Mouse (Mus musculus) limb, embryonic 14.5 days (tissue): ENCODE measurements at regions not wholly inside any gene's neighbourhood (a gene's known extent, or its start where the extent isn't known, plus 50 kb on each side); places are given as distances from the start of the nearest gene placed in this dataset.
A peak's percentile ranks its signal among the peaks of the same experiment; 100 is the strongest.

ENCODE experiments used
- ATAC-seq: fragments of 200-750 bp; cut with Nextera tagmentation; 2 replicates; pipeline ENCODE4 v1.8.0; 2017; ENCODE audit warnings: low read depth, moderate number of reproducible peaks, moderate TSS enrichment; ENCODE audit not compliant: low FRiP score
- DNase-seq: peaks from one replicate; pipeline ENCODE4 v3.0.0-alpha.2; 2015; ENCODE audit warnings: low spot score
- H3K27ac ChIP-seq: fragments of 300-500 bp; sonication (generic); replicated peaks from 2 replicates; pipeline ENCODE4 v1.5.1; 2014; ENCODE audit warnings: low read depth, mild to moderate bottlenecking, low read length, moderate library complexity, mixed read lengths
- H3K27me3 ChIP-seq: fragments of 300-500 bp; sonication (generic); 2 replicates; pipeline ENCODE4 v1.6.1; 2014; ENCODE audit warnings: low read length, mixed read lengths; ENCODE audit not compliant: control insufficient read depth, insufficient read depth
- H3K36me3 ChIP-seq: fragments of 300-500 bp; sonication (generic); 2 replicates; pipeline ENCODE4 v1.6.1; 2014; ENCODE audit warnings: mild to moderate bottlenecking, low read length, moderate library complexity, mixed read lengths; ENCODE audit not compliant: control insufficient read depth, insufficient read depth
- H3K4me1 ChIP-seq: fragments of 300-500 bp; sonication (generic); 2 replicates; pipeline ENCODE4 v1.6.1; 2014; ENCODE audit warnings: antibody characterized with exemption, low read length, mixed read lengths; ENCODE audit not compliant: control insufficient read depth, insufficient read depth
- H3K4me2 ChIP-seq: fragments of 300-500 bp; sonication (generic); replicated peaks from 2 replicates; pipeline ENCODE4 v1.6.1; 2014; ENCODE audit warnings: low read depth, mild to moderate bottlenecking, low read length, moderate library complexity; ENCODE audit not compliant: severe bottlenecking
- H3K4me3 ChIP-seq: fragments of 300-500 bp; sonication (generic); replicated peaks from 2 replicates; pipeline ENCODE4 v1.5.1; 2014; ENCODE audit warnings: low read length
- H3K9ac ChIP-seq: fragments of 300-500 bp; sonication (generic); 2 replicates; pipeline ENCODE4 v1.6.1; 2014; ENCODE audit warnings: mild to moderate bottlenecking, low read depth, low read length, moderate library complexity; ENCODE audit not compliant: severe bottlenecking
- H3K9me3 ChIP-seq: fragments of 300-500 bp; sonication (generic); 2 replicates; pipeline ENCODE4 v1.6.1; 2016; ENCODE audit warnings: low read length; ENCODE audit not compliant: control insufficient read depth
- POLR2A ChIP-seq: fragments of 200-500 bp; IDR thresholded peaks from 2 replicates; pipeline ENCODE4 v1.8.0; 2012; ENCODE audit warnings: inconsistent platforms, mild to moderate bottlenecking, moderate library complexity, borderline replicate concordance; ENCODE audit not compliant: insufficient read depth, insufficient read length; ENCODE audit errors: extremely low read depth
- WGBS: fragments of 180-500 bp; shearing (Covaris S2); extraction: QIAGEN DNeasy Blood & Tissue Kit; methylation state at CpG from one replicate; pipeline ENCODE4 v1.1.7; 2014; 5-methylcytosine and 5-hydroxymethylcytosine counted together

- no peak for DNase-seq
- H3K4me3 ChIP-seq, result no peak overlapping the region
- no peaks in the 10 kb centered on the region for H3K9me3 ChIP-seq
- no peaks in the 10 kb centered on the region for H3K4me1 ChIP-seq
- H3K9ac ChIP-seq, result no peak overlapping the region
- WGBS, result 70% methylated on average over 4 of the region's 4 CpGs
- H3K27me3 ChIP-seq, result no peaks in the 10 kb centered on the region
- no peak for ATAC-seq
- no peak for TF ChIP-seq POLR2A
- no peaks in the 10 kb centered on the region for H3K36me3 ChIP-seq
- no peak overlapping the region for H3K27ac ChIP-seq
- H3K4me2 ChIP-seq, result no peak overlapping the region
These were observed 581.5 kb upstream of the Chrm3 start for GRCm38 (mm10) chr13:10942031-10942655.

DNA sequence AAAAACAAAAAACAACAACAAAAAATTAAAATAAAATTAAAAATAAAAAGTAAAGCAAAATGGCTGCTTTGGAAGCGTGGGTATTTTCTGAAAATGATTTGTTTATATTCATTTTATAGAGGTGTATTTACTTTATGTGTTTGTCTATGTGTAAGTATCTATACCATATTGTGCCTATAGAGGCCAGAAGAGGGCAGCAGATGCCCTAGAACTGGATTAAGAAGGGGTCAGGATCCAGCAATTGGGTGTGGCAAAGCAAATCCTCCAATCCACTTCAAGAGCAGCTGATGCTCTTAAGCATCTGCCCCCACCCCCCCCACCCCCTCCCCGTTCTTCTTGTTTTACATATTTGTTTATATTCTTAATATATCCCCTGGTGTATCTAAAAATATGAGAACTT is 577.6 kb upstream of the Chrm3 start:
- no peak for ATAC-seq
- Histone ChIP-seq H3K27ac (no peak overlapping the region), H3K27me3 (no peaks in the 10 kb centered on the region), H3K9ac (no peak overlapping the region), H3K9me3 (no peaks in the 10 kb centered on the region), H3K4me1 (no peaks in the 10 kb centered on the region), H3K4me3 (no peak overlapping the region), H3K36me3 (no peaks in the 10 kb centered on the region), H3K4me2 (no peak overlapping the region)
- no peak for TF ChIP-seq POLR2A
- 93% methylated on average over 2 of the region's 2 CpGs for WGBS
- DNase-seq, result no peak

- DNase-seq (no peak), ATAC-seq (no peak)
- Histone ChIP-seq H3K4me2 (no peak overlapping the region), H3K9me3 (no peaks in the 10 kb centered on the region), H3K4me3 (no peak overlapping the region), H3K27me3 (no peaks in the 10 kb centered on the region), H3K36me3 (no peaks in the 10 kb centered on the region), H3K4me1 (no peaks in the 10 kb centered on the region), H3K27ac (no peak overlapping the region), H3K9ac (no peak overlapping the region)
- TF ChIP-seq POLR2A, result no peak
- 94% methylated on average over 3 of the region's 3 CpGs for WGBS
These were observed 570.1 kb upstream of the Chrm3 start for GRCm38 (mm10) chr13:10930741-10931140.

DNA sequence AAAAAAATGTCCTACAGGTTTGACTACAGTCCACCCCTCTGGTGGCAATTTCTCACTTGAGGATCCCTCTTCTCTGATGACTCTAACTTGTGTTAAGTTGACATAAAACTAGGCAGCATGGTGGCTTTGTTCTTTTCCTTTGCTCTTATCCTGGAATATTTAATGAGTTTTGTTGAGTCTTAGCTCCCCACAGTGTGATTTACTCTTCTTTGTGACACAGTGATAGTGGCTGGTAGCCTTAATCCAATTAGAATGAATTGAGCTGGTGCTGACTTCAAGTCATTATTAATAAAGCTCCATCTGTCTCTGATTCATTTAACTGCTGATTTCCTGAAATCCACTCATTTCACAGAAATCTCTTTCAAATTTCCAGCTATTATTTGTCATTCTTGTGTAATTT is 553.7 kb upstream of the Chrm3 start:
- ATAC-seq, result no peak
- no peaks in the 10 kb centered on the region for H3K36me3 ChIP-seq
- TF ChIP-seq POLR2A, result no peak

GRCm38 (mm10) chr13:10909122-10909751 is 548.6 kb upstream of the Chrm3 start:
- WGBS, result 40% methylated on average over 2 of the region's 2 CpGs
- no peak overlapping the region for H3K27ac ChIP-seq
- no peaks in the 10 kb centered on the region for H3K36me3 ChIP-seq
- no peak overlapping the region for H3K9ac ChIP-seq
- no peak for TF ChIP-seq POLR2A
- no peak overlapping the region for H3K4me2 ChIP-seq
- H3K4me1 ChIP-seq, result no peaks in the 10 kb centered on the region
- H3K9me3 ChIP-seq, result no peaks in the 10 kb centered on the region
- no peak overlapping the region for H3K4me3 ChIP-seq
- ATAC-seq (peak; percentile 62), DNase-seq (peak; percentile 5)
- no peaks in the 10 kb centered on the region for H3K27me3 ChIP-seq

More for the DNA sequence above, 553.7 kb upstream of the Chrm3 start:
- Histone ChIP-seq H3K4me3 (no peak overlapping the region), H3K9me3 (no peaks in the 10 kb centered on the region), H3K27ac (no peak overlapping the region), H3K4me1 (no peaks in the 10 kb centered on the region), H3K27me3 (no peaks in the 10 kb centered on the region), H3K4me2 (no peak overlapping the region), H3K9ac (no peak overlapping the region)
- DNase-seq, result no peak
